Mouse (Mus musculus): ENCODE measurements around the gene Papss2. TPM values are rescaled to one million over a fixed set of nuclear protein-coding genes. Genes with fewer than 3 reads are reported as not detected.

The Papss2 gene
- total RNA-seq, 2 experiments from 2014 or later, result 14.5 to 15.4 TPM

GRCm38 (mm10) chr19:32595131-32595505, 472 bp upstream of the Papss2 start:
- DNase-seq (ENCODE audit: low spot score in 2 of 2), result no peak

DNA sequence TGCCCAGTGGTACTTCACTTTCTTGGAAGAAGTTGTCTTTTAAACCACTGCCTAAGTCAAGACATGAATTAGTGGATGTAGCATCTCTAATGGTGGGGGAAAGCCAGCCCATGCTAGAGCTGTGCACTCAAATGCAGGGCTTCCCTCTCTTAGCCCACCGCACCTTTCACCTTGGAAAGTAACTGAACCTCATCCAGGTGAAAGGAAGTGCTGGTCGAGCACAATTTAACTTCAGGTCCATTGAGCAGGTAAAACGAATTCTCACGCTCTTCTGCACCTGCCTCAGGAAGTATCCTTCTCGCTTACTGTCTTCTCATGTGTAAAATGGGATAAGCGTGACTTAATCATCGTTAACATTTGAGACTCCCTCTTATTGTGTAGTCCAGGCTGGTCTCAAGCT, 3.4 kb downstream of the Papss2 start:
- no peak for DNase-seq (ENCODE audit: low spot score in 2 of 2)

GRCm38 (mm10) chr19:32599436-32599835, 3.8 kb downstream of the Papss2 start:
- no peak for DNase-seq (ENCODE audit: low spot score in 2 of 2)

DNA sequence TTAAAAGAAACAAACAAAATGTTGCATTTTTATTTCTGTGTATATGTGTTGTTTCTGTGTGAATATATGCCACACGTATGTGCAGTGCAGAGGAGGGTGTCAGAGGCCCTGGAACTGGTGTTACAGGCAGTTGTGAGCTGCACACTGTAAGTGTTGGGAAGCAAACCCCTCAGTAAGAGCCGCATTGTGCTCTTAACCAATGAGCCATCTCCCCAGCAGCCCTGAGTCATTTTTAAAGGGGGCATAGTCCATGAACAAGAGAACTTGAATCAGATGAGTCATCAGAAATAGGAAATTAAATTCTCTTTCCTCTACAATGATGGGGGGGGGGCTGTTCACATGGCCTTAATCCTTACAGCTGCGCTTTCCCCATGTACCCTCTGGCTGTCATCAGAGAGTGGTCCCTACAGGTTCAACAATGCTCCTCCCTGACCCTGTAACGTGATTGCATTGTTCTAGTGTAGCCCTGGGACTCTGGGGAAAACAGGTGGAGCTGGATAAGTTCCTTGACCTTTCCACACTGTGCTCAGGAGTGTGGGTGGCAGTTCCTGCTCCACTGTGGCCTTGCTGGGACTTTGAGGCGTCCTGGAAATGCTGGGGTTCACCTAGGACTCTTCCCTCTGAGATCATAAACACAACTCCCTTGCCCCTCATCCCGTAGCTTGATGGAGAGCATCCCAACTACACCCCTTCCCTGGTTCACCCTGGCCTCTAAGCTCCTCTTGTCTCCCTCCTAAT, 5.6 kb downstream of the Papss2 start:
- DNase-seq (ENCODE audit: low spot score in 2 of 2), result no peak

DNA sequence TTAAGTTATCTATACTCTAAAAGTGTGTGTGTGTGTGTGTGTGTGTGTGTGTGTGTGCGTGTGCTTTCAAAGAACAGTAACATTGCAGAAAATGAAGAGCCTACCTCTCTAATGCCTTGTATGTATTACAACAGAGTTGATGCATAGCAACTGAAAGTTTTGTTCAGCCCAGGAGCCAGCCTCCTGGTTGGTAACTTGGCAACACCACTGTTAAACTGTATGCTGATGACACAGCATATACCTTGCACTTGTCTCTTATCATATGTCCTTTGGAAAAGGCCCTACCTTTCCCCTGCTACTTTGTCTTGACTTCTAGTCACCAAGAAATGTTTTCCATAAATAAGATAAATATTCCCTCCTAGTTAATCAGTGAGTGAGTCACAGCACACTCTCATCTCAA, 7.9 kb downstream of the Papss2 start:
- no peak for DNase-seq (ENCODE audit: low spot score in 2 of 2)

DNA sequence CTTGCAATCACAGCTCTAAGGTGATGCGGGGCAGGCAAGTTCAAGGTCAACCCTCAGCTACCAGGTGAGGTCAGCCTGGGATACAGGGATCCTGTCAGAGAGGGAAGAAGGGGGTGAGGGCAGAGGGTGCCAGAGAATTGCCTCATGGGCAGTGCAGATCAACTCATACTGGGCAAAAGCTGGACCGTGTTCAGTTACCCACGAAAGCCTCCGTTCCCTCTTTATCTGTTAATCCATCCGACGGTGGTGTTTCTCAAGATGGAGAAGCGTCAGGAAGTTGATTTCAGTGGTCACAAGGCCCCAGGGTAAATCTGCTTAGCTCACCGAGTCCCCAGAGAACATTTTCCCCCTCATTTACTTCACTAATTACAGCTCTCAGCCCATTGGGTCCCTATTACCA, 8.5 kb downstream of the Papss2 start:
- no peak for DNase-seq (ENCODE audit: low spot score in 2 of 2)

DNA sequence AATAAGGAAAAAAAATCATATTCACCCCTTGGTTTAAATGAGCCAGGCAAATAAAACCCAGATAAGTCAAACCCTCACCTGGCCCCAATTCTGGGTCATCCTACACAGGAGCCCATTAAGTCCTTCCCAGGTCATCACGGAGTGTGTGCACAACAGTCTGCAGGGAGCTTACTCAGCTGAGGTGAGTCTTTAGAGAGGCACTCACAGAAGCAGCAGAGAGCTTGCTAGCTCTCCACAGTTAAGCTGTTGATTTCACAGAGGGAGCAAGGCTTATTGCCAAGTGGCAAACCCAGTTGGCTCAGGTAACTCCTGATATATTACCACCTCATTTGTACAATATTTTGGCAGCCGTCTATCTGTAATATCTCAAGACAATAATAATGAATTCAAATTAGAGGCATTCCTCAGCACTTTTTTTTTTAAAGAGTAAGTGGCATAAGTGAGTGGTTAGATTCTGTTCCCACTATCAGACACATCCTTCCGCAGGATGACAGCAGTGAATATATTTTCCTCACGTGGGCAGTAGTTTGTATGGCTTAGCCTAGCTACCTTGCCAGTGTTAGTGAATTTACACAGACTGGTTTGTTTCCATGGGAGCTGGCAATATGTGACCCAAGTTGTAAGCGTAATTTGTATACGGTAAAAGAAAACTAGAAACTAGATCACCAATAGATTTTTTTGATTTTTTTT, 9.1 kb downstream of the Papss2 start:
- DNase-seq (ENCODE audit: low spot score in 2 of 2), result no peak

- DNase-seq (ENCODE audit: low spot score in 2 of 2), result no peak
Measured at GRCm38 (mm10) chr19:32606227-32606827, 10.7 kb downstream of the Papss2 start.

- no peak for DNase-seq (ENCODE audit: low spot score in 2 of 2)
Measured at GRCm38 (mm10) chr19:32607036-32607435, 11.4 kb downstream of the Papss2 start.

GRCm38 (mm10) chr19:32611386-32612092, 15.9 kb downstream of the Papss2 start:
- DNase-seq (ENCODE audit: low spot score in 2 of 2), result no peak

DNA sequence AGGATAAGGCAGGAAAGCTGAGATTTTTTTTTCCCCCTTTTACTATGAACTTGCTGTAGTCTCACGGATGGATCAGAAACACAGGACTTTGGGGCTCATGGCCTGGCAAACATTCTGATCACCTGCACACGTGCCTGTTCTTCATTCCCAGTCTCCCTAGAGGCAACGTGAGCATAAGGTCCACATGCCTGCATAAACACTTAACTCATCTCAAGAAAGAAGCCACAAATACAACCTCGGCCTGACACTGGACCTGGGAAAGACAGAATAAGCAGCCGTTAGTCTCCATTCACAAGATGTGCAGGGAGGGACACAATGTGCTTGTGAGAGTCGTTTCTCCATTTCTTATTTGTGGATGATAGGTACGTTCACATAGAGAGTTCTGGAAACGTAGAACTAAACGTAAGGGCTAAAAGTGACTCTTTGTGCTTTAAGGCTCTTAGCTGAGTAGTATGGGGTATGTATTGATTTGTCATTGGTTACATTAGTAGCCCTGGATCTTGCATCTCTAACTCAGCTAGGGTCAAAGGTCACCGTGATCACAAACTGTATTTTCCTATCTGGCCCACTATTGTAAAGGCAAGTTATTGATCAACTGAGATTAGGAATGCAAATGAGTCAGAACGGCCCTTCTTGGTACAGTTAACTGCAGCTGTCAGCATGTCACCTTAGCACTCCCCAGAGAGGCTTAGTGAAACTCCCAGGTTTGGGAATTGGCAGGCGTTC, 18.6 kb downstream of the Papss2 start:
- no peak for DNase-seq (ENCODE audit: low spot score in 2 of 2)

DNA sequence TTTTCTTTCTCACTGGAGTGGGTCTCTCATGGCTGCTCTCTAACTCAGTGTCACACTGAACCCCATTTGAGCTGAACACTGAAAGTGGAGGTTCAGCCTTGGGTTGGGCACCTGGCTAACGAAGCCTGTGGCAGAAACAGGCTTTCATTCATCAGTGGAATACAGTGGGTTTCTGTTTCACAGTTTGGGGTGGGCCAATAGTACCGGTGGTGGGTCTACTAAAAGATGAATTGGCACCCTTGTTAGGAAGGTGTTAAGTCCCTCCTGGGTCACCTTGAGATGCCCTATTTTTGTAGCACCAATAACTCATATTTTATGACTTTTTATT, 19.1 kb downstream of the Papss2 start:
- no peak for DNase-seq (ENCODE audit: low spot score in 2 of 2)

GRCm38 (mm10) chr19:32616646-32617045, 21.1 kb downstream of the Papss2 start:
- DNase-seq (ENCODE audit: low spot score in 2 of 2), result no peak

DNA sequence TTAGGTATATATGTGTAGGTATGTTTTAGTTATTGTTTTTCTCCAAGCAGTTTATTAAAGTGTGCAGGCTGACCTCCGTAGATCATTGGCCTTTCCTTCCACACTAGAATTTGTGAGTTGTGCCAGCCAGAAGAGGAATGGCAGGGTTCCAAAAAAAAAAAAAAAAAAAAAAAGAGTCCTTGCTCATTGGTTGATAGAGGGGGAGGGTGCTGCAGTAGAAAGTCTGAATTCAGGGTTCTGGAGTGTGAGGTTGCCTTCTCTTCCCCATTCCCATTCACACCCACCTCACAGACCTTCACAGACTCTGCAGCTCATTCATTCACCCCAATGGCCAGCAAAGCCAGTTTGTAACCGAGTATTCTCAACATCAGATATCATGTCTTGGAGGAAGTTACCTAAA, 24.1 kb downstream of the Papss2 start:
- DNase-seq (ENCODE audit: low spot score in 2 of 2), result no peak

- DNase-seq (ENCODE audit: low spot score in 2 of 2), result no peak
Measured at GRCm38 (mm10) chr19:32620859-32621445, 25.4 kb downstream of the Papss2 start.

DNA sequence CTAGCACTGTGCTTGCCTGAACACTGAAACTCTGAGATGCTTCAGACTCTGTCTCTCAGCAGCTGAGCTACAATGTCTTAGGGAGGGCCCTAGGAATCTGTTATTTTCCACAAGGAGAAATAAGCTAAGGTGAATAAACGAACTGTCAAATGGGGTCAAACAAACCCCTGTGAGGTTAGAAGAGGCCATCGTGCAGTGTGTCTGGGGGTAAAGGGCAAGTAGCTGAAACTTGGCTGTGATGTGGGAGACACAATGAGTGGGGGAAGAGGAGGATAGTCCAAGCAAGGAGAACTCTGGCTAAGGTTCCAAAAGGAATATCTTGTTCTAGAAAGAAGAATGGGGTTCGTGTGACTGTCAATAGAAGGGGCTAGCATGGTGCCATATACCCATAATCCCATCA, 26.6 kb downstream of the Papss2 start:
- DNase-seq (ENCODE audit: low spot score in 2 of 2), result no peak

DNA sequence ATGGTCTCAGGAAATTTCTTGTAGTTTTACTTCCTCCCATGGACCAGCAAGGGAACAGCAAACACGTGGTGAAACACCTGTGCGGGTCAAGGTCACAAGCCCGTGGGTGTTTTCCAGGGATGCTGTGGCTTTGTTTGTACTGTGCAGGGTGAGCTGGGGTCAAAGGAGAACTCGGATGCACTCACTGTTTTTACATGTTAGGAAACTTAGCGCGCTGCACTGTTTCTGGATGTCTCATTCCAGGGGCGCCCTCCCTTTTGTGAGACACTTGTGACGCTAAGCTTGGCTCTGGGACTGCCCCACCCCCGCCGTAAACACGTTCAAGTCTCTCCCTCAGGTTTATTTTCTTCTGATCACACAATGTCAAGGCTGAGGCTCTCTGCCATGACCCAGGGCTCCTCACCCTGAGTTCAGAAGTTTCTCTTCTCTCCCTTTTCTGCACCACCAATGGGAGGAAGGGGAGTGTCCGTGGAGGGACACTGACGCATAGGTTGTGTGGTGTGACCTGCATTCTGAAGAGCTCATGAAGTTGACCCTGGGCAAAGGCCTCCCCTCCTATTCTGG, 31.3 kb downstream of the Papss2 start:
- DNase-seq (ENCODE audit: low spot score in 2 of 2), result no peak

- no peak for DNase-seq (ENCODE audit: low spot score in 2 of 2)
Measured at GRCm38 (mm10) chr19:32627631-32628030, 32.0 kb downstream of the Papss2 start.

DNA sequence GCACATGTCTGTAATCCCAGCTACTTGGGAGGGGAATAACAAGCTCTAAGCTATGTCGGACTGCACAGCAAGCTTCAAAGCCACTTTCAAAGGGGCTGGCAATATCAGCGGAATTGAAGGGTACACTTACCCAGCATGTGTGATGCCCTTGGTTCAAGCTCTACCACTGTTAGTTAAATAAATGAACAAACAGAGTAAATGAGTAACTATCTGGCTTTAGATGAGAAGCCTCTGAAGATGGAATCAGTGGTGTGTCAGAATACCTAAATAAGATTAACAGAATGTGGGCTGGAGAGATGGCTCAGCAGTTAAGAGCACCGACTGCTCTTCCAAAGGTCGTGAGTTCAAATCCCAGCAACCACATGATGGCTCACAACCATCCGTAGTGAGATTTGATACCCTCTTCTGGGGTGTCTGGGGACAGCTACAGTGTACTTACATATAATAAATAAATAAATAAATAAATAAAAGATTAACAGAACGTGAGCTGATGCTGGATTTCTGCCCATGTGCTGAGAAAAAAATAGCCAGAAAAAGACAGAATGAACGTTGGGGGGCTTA, 33.1 kb downstream of the Papss2 start:
- DNase-seq (ENCODE audit: low spot score in 2 of 2), result no peak

DNA sequence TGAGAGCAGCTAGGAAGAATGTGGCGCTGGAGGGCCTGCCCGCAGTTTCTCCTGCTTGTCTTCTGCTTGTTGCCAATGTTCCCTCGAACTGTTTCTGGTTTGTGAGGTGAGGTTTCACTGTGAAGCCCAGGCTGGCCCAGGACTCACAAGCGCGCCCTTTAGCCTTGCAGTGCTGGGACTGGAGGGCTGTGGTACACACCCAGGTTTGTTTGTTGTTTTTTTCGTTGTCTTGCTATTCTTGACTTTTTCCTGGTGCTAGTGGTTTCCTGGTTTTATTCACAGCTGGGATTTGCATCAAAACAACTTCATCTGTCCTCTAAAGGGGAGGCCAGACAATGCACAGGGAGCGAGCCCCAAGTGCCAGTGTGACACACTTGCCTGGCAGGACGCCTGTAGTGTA, 39.3 kb downstream of the Papss2 start:
- DNase-seq (ENCODE audit: low spot score in 2 of 2), result no peak
